Mouse (Mus musculus) ES-E14 (cell line): Measurements from ENCODE around the gene Lrrc9. TPM values are rescaled to one million over a fixed set of nuclear protein-coding genes. Genes with fewer than 3 reads are reported as not detected.

Source experiments
- DNase-seq: peaks from one replicate; pipeline ENCODE4 v3.0.0-alpha.2; 2013; ENCODE audit warnings: low read depth, low spot score
- H3K27ac ChIP-seq: 2 replicates; pipeline ENCODE4 v1.5.1; 2012; ENCODE audit warnings: low read depth, mild to moderate bottlenecking, low read length, moderate library complexity, mixed read lengths; ENCODE audit not compliant: poor library complexity, insufficient read depth, severe bottlenecking
- H3K36me3 ChIP-seq: 2 replicates; pipeline ENCODE4 v1.6.1; 2012; ENCODE audit warnings: mild to moderate bottlenecking, low read length, moderate library complexity, mixed read lengths; ENCODE audit not compliant: control insufficient read depth, poor library complexity, insufficient read depth, severe bottlenecking
- H3K4me1 ChIP-seq, 2 experiments: fragments of 150-350 bp in 1 of 2; sonication (generic) in 1 of 2; 2 replicates each; pipeline ENCODE4 v1.6.1; 2012; ENCODE audit warnings: low read length in 2 of 2, mild to moderate bottlenecking in 1 of 2, mixed read lengths in 1 of 2; ENCODE audit not compliant: control insufficient read depth in 2 of 2, insufficient read depth in 2 of 2, poor library complexity in 1 of 2
- H3K4me3 ChIP-seq, 2 experiments: fragments of 150-350 bp in 1 of 2; sonication (generic) in 1 of 2; 2 replicates each; pipeline ENCODE4 v1.5.1; 2012; ENCODE audit warnings: low read length in 2 of 2, low read depth in 1 of 2, mild to moderate bottlenecking in 1 of 2, mixed read lengths in 1 of 2; ENCODE audit not compliant: insufficient read depth in 1 of 2, poor library complexity in 1 of 2, severe bottlenecking in 1 of 2
- H3K9ac ChIP-seq: 2 replicates; pipeline ENCODE4 v1.6.1; 2012; ENCODE audit warnings: low read depth, mild to moderate bottlenecking, low read length, mixed read lengths; ENCODE audit not compliant: poor library complexity, insufficient read depth, severe bottlenecking
- H3K9me3 ChIP-seq: fragments of 150-350 bp; sonication (generic); 2 replicates; pipeline ENCODE4 v1.6.1; 2012; ENCODE audit warnings: low read depth, mild to moderate bottlenecking, low read length; ENCODE audit not compliant: control insufficient read depth, insufficient read depth
- CHD2 ChIP-seq: IDR thresholded peaks from 2 replicates; pipeline ENCODE4 v1.6.1; 2014; ENCODE audit warnings: mild to moderate bottlenecking, low read depth, low read length, inconsistent platforms
- HCFC1 ChIP-seq: IDR thresholded peaks from 2 replicates; pipeline ENCODE4 v1.6.1; 2012; ENCODE audit warnings: low read length, inconsistent platforms, borderline replicate concordance; ENCODE audit not compliant: insufficient read depth
- MAFK ChIP-seq: IDR thresholded peaks from 2 replicates; pipeline ENCODE4 v1.6.1; 2014; ENCODE audit warnings: mild to moderate bottlenecking, low read depth, low read length, inconsistent platforms; ENCODE audit not compliant: insufficient read depth
- ZC3H11A ChIP-seq: IDR thresholded peaks from 2 replicates; pipeline ENCODE4 v1.6.1; 2012; ENCODE audit warnings: low read depth, mild to moderate bottlenecking, inconsistent platforms, low read length, borderline replicate concordance
- ZNF384 ChIP-seq: IDR thresholded peaks from 2 replicates; pipeline ENCODE4 v1.6.1; 2012; ENCODE audit warnings: low read depth, low read length, inconsistent platforms
- in situ Hi-C, 2 experiments: fragments of 600-800 bp; cut with MboI; formaldehyde crosslinking; loops; one replicate each; pipeline ENCODE4 v1.15.1; 2025; ENCODE audit warnings: low sequenced_read_pairs in 2 of 2, inconsistent platforms in 1 of 2; ENCODE audit not compliant: unreplicated experiment in 2 of 2
- total RNA-seq: library from RNA; depleted of rRNA; stranded (reverse); fragments of 300-350 nt; gene quantifications from 2 replicates; pipeline ENCODE4 v1.2.3, GENCODE M21; 2012

Lrrc9 gene
- total RNA-seq, 1 experiment = 0.94 TPM

- Histone ChIP-seq H3K4me3 (peak overlapping the region; percentile 68 to 70), H3K4me1 (peaks cover 0 to 3% of the 10 kb centered on the region in 2 experiments; a peak in 2 of 4 replicates), H3K9ac (no peak overlapping the region), H3K27ac (no peak overlapping the region), H3K9me3 (no peaks in the 10 kb centered on the region), H3K36me3 (no peaks in the 10 kb centered on the region)
- no peak for TF ChIP-seq CHD2
- no peak for TF ChIP-seq ZC3H11A
- TF ChIP-seq HCFC1 = no peak
- TF ChIP-seq ZNF384 = no peak
- TF ChIP-seq MAFK = no peak
- DNase-seq = no peak
- in situ Hi-C loops = loop anchor here in 1 of 2 experiments (25.0 kb wide), 1 partner anchor 645 kb away; no protein-coding TSS in a partner anchor
Observed at GRCm38 (mm10) chr12:72407721-72408110, 34.0 kb upstream of the Lrrc9 start.

GRCm38 (mm10) chr12:72408111-72408891 lies 33.4 kb upstream of the Lrrc9 start:
- no peak for DNase-seq
- no peaks in the 10 kb centered on the region for H3K9me3 ChIP-seq
- H3K27ac ChIP-seq = no peak overlapping the region
- peak overlapping the region; percentile 9; the same call in 1 of the 2 replicates for H3K9ac ChIP-seq
- no peaks in the 10 kb centered on the region for H3K36me3 ChIP-seq
- peak overlapping the region; percentile 68 to 70 for H3K4me3 ChIP-seq
- peaks cover 0 to 3% of the 10 kb centered on the region in 2 experiments; a peak in 2 of 4 replicates for H3K4me1 ChIP-seq
- in situ Hi-C loops = loop anchor here in 1 of 2 experiments (25.0 kb wide), 1 partner anchor 646 kb away; no protein-coding TSS in a partner anchor
- TF ChIP-seq MAFK = no peak
- TF ChIP-seq ZC3H11A = no peak
- no peak for TF ChIP-seq ZNF384
- no peak for TF ChIP-seq CHD2
- TF ChIP-seq HCFC1 = no peak

DNA sequence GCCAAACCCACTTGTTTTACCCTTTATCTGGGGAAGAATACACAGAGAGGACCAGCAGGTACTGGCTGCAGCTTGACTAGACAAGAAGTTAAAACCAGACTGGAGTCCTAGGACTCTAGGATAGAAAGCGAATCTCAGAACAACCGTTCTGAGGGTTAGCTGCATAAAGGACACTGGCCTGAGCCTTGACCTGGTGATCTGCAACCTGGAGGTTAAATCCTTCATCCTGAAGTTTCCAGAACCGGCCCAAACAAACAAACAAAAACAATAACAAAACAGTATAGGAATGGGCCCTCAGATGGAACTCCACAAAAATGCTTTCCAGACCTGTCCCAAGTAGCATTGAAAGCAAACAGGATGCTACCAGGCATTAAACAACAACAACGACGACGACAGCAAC lies 32.7 kb upstream of the Lrrc9 start, which contains the start of gene Rtn1:
Gene Rtn1, minus strand, starts transcription at position 101 of the 400 bp plus-strand sequence.
- Histone ChIP-seq H3K4me1 (peaks cover 0 to 3% of the 10 kb centered on the region in 2 experiments; a peak in 2 of 4 replicates), H3K27ac (no peak within 1 kb of the TSS), H3K36me3 (no peaks in the 10 kb centered on the region), H3K4me3 (peak within 1 kb of the TSS; percentile 68 to 70), H3K9ac (peak within 1 kb of the TSS; percentile 9; the same call in 1 of the 2 replicates), H3K9me3 (no peaks in the 10 kb centered on the region)
- no peak for DNase-seq
- TF ChIP-seq ZC3H11A = no peak
- TF ChIP-seq ZNF384 = no peak
- TF ChIP-seq MAFK = no peak
- TF ChIP-seq HCFC1 = no peak
- TF ChIP-seq CHD2 = no peak
- in situ Hi-C loops = loop anchor here in 1 of 2 experiments (25.0 kb wide), 1 partner anchor 647 kb away; no protein-coding TSS in a partner anchor

GRCm38 (mm10) chr12:72417762-72418161 lies 23.9 kb upstream of the Lrrc9 start:
- H3K27ac ChIP-seq = no peak overlapping the region
- no peak for DNase-seq
- H3K36me3 ChIP-seq = no peaks in the 10 kb centered on the region
- no peaks in the 10 kb centered on the region for H3K4me1 ChIP-seq
- no peaks in the 10 kb centered on the region for H3K9me3 ChIP-seq
- H3K9ac ChIP-seq = no peak overlapping the region
- H3K4me3 ChIP-seq = no peak overlapping the region
- TF ChIP-seq MAFK (no peak), ZC3H11A (peak; percentile 93), CHD2 (no peak)
- in situ Hi-C loops = loop anchor here in 1 of 2 experiments (5.0 to 25.0 kb wide), 2 partner anchors 310 to 655 kb away; no protein-coding TSS in a partner anchor
